Mouse (Mus musculus) duodenum, adult 2 months (tissue): ENCODE results near the gene Reln. TPM values are rescaled to one million over a fixed set of nuclear protein-coding genes. Genes with fewer than 3 reads are reported as not detected.

Experiments
- polyA plus RNA-seq: library from polyadenylated mRNA; depleted of rRNA; stranded (reverse); fragments of >200 nt; gene quantifications from 2 replicates; pipeline ENCODE4 v1.2.3, GENCODE M21; 2012; ENCODE audit warnings: low replicate concordance; rRNA removed

The Reln gene
- polyA plus RNA-seq: 5.4 and 7.9 TPM in 2 replicates

GRCm38 (mm10) chr5:22344556-22344975, at the start of gene Reln:
TSS of gene Reln (minus strand) at chr5:22344702.

GRCm38 (mm10) chr5:21865346-21866107, 479.0 kb downstream of the Reln start, which contains the start of gene Slc26a5:
TSS of gene Slc26a5 (minus strand) at chr5:21865604.

Other genes starting within 250 kb of the Reln start
- 0.58 and 0.81 TPM in 2 replicates for gene Orc5, start 205.7 kb upstream of the Reln start, polyA plus RNA-seq